Mouse (Mus musculus) midbrain, embryonic 16.5 days (tissue): Measurements from ENCODE around the gene Cetn3. TPM values are rescaled to one million over a fixed set of nuclear protein-coding genes. Genes with fewer than 3 reads are reported as not detected.

Experiments used
- ATAC-seq: fragments of 200-750 bp; cut with Nextera tagmentation; 2 replicates; pipeline ENCODE4 v1.8.0; 2017; ENCODE audit warnings: moderate TSS enrichment
- H3K27ac ChIP-seq: fragments of 300-500 bp; sonication (generic); 2 replicates; pipeline ENCODE4 v1.5.1; 2014; ENCODE audit warnings: mild to moderate bottlenecking, low read length, mixed read lengths
- H3K27me3 ChIP-seq: fragments of 300-500 bp; sonication (generic); 2 replicates; pipeline ENCODE4 v1.6.1; 2014; ENCODE audit warnings: low read depth, low read length, mixed read lengths; ENCODE audit not compliant: control insufficient read depth, insufficient read depth
- H3K36me3 ChIP-seq: fragments of 300-500 bp; sonication (generic); 2 replicates; pipeline ENCODE4 v1.6.1; 2014; ENCODE audit warnings: mild to moderate bottlenecking, low read length, moderate library complexity, mixed read lengths; ENCODE audit not compliant: control insufficient read depth, insufficient read depth
- H3K4me1 ChIP-seq: fragments of 300-500 bp; sonication (generic); 2 replicates; pipeline ENCODE4 v1.6.1; 2014; ENCODE audit warnings: mild to moderate bottlenecking, low read length, mixed read lengths; ENCODE audit not compliant: control insufficient read depth, insufficient read depth
- H3K4me2 ChIP-seq: fragments of 300-500 bp; sonication (generic); 2 replicates; pipeline ENCODE4 v1.6.1; 2014; ENCODE audit warnings: mild to moderate bottlenecking, low read length, mixed read lengths
- H3K4me3 ChIP-seq: fragments of 300-500 bp; sonication (generic); 2 replicates; pipeline ENCODE4 v1.5.1; 2014; ENCODE audit warnings: low read depth, mild to moderate bottlenecking, low read length, moderate library complexity, mixed read lengths
- H3K9ac ChIP-seq: fragments of 300-500 bp; sonication (generic); 2 replicates; pipeline ENCODE4 v1.6.1; 2014; ENCODE audit warnings: low read depth, low read length, mixed read lengths
- H3K9me3 ChIP-seq: fragments of 300-500 bp; sonication (generic); replicated peaks from 2 replicates; pipeline ENCODE4 v1.6.1; 2014; ENCODE audit warnings: mild to moderate bottlenecking, low read length, mixed read lengths; ENCODE audit not compliant: control insufficient read depth, poor library complexity, severe bottlenecking
- WGBS: fragments of 180-500 bp; shearing (Covaris S2); extraction: QIAGEN DNeasy Blood & Tissue Kit; methylation state at CpG from one replicate; pipeline ENCODE4 v1.1.7; 2014; 5-methylcytosine and 5-hydroxymethylcytosine counted together
- polyA plus RNA-seq: library from polyadenylated mRNA; unstranded; fragments of >200 nt; fragmentation: Nextera tagmentation; extraction: Ambion mirVana; gene quantifications from 2 replicates; pipeline ENCODE4 v1.2.1, GENCODE M21; 2015

The Cetn3 gene
- 208 and 218 TPM in 2 replicates for polyA plus RNA-seq

DNA sequence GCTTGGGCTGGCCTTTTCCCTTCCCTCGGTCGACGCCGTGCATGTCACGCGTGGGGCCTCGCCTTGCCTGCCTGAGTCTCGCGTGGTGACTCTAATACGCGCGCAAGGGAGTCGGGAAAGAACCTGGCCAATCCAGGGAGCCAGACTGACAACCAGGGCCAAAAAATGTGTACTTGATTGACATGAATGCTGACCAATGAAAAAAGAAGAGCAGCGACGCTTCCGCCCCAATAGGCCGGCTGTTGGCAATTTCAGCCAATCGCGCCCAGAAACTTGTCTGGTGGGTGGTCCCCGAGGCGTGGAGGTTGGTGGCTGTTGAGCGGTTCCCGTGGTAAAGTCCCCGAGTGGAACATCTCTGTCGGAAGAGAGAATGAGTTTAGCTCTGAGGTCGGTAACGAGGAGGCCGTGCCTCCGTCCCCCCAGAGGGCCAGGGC, at the start of gene Cetn3:
Cetn3 (plus strand) TSS at position 107 of the 434 bp plus-strand sequence.
- Histone ChIP-seq H3K4me1 (peaks cover 20% of the 10 kb centered on the region), H3K36me3 (no peaks in the 10 kb centered on the region), H3K4me3 (peak within 1 kb of the TSS; percentile 76), H3K27me3 (no peaks in the 10 kb centered on the region), H3K9ac (peak within 1 kb of the TSS; percentile 89), H3K27ac (peak within 1 kb of the TSS; percentile 100), H3K9me3 (no peaks in the 10 kb centered on the region), H3K4me2 (peak within 1 kb of the TSS; percentile 68)
- peak; percentile 95 for ATAC-seq
- WGBS: under 1% methylated on average over 29 of the region's 29 CpGs

DNA sequence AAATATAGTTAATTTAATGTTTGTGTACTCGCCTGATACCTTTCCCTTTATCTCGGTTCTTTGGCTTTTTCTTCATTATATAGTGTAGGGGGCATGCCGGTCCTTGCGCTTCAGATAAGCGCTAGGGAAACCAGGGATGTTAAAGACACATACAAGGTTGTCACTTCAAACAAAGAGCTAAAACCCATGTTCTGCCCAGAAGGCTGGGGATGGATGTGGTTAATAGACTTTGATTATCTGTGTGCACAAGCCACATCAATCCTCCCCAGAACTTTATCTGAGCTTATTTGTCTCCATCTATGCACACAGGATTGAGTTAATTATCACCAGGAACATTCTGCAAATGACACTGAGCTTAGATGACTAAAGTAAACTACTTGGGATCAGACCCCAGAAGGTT, 46.3 kb upstream of the Cetn3 start:
- H3K4me2 ChIP-seq: no peak overlapping the region
- no peak overlapping the region for H3K27ac ChIP-seq
- 83% methylated on average over 5 of the region's 5 CpGs for WGBS
- no peaks in the 10 kb centered on the region for H3K4me1 ChIP-seq
- no peaks in the 10 kb centered on the region for H3K27me3 ChIP-seq
- H3K36me3 ChIP-seq: no peaks in the 10 kb centered on the region
- no peak for ATAC-seq
- no peaks in the 10 kb centered on the region for H3K9me3 ChIP-seq
- H3K4me3 ChIP-seq: no peak overlapping the region
- H3K9ac ChIP-seq: no peak overlapping the region

DNA sequence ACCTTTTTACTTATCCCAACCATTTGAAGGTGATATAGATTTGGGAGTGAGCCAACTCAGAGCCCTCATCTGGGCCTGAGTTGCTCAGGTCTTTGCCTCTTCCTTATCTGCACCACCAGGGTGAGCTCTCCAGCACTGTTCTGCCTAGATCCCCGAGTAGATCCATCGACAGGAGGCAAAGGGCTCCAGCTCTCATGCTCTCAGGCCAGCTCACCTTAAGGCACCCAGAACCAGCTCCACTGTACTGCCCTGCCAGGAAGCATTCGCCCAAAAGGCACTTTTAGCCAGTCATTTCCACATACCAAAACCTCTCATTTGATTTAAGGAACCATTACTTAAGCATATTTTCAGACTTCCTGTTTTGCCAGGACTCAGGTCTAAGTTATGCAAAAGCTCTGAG, 42.0 kb upstream of the Cetn3 start:
- no peak overlapping the region for H3K4me3 ChIP-seq
- no peak for ATAC-seq
- WGBS: 58% methylated on average over 3 of the region's 3 CpGs

DNA sequence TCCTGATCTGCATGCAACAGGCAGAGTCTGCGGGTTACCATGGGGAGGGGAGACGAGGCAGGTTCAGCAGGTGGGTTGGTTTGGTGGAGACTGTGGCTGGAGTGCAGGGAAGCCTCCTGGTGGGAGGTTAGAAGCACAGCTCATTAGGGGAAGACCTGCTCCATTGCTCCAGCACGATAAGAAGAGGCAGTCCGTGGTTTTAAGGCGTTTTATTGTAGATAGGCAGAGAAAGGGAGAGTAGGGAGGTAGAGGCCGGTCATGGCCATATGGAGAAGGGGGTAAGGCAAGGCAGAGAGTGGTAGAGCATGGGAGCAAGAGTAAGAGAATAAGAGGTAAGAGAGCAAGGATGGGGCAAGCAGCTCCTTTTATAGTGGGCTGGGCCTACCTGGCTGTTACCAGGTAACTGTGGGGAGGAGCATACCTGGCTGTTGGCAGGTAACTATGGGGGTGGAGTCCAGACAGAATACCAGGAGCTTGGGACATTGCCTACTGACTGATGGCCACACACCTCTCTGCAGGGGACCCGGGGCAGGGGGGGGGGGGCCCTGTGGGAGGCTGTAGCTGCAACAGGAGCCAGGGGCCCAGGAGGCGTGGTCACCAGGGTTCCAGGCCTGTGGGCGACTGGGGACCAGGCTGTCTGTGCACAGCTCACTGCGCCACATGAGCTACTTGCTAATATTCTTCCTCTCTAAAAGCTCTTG, 39.3 kb upstream of the Cetn3 start:
- Histone ChIP-seq H3K9me3 (no peaks in the 10 kb centered on the region), H3K9ac (no peak overlapping the region), H3K27me3 (no peaks in the 10 kb centered on the region), H3K36me3 (no peaks in the 10 kb centered on the region), H3K27ac (no peak overlapping the region), H3K4me2 (no peak overlapping the region), H3K4me1 (no peaks in the 10 kb centered on the region), H3K4me3 (no peak overlapping the region)
- no peak for ATAC-seq
- WGBS: 48% methylated on average over 10 of the region's 10 CpGs

More for the DNA sequence above, 42.0 kb upstream of the Cetn3 start:
- Histone ChIP-seq H3K9ac (no peak overlapping the region), H3K9me3 (no peaks in the 10 kb centered on the region), H3K36me3 (no peaks in the 10 kb centered on the region), H3K4me2 (no peak overlapping the region), H3K27me3 (no peaks in the 10 kb centered on the region), H3K27ac (no peak overlapping the region), H3K4me1 (no peaks in the 10 kb centered on the region)

DNA sequence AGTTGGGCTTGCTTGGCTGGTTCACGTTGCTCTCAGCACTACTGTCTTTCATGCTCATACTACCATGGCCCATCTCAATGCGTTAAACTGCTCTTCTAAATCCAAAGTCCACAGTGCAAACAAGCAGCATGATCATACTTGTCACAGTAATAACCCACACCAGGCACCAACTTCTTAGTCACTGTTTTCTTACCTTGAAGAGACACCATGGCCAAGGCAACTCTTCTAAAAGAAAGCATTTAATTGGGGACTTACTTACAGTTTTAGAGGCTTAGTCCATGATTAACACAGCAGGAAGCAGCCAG, 38.8 kb upstream of the Cetn3 start:
- no peak overlapping the region for H3K4me2 ChIP-seq
- 27% methylated on average over 2 of the region's 2 CpGs for WGBS
- H3K4me1 ChIP-seq: no peaks in the 10 kb centered on the region
- no peak overlapping the region for H3K9ac ChIP-seq
- H3K27me3 ChIP-seq: no peaks in the 10 kb centered on the region
- no peaks in the 10 kb centered on the region for H3K36me3 ChIP-seq
- no peak for ATAC-seq
- no peak overlapping the region for H3K27ac ChIP-seq
- no peak overlapping the region for H3K4me3 ChIP-seq
- H3K9me3 ChIP-seq: no peaks in the 10 kb centered on the region

DNA sequence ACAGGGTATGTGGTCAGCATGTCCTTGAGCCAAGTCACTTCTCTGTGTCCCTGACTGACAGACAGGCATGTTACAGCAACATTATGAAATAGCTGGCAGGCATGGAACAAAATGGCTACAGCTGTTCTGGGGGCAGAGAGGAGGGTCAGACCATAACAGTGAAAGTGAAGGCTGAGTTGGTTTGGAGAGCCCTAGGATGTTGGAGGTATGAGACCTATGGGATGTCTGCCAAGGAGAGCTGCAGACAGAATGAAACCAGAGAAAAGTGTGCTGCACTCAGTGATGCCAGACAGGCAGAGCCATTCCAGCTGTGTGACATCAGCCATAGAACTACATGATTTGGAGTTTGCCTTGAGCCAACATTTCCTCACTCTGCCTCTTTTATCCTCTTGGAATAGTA, 28.0 kb upstream of the Cetn3 start:
- Histone ChIP-seq H3K27me3 (no peaks in the 10 kb centered on the region), H3K4me2 (no peak overlapping the region), H3K9ac (no peak overlapping the region), H3K4me3 (no peak overlapping the region), H3K9me3 (no peaks in the 10 kb centered on the region), H3K4me1 (no peaks in the 10 kb centered on the region), H3K36me3 (no peaks in the 10 kb centered on the region), H3K27ac (no peak overlapping the region)
- no peak for ATAC-seq

DNA sequence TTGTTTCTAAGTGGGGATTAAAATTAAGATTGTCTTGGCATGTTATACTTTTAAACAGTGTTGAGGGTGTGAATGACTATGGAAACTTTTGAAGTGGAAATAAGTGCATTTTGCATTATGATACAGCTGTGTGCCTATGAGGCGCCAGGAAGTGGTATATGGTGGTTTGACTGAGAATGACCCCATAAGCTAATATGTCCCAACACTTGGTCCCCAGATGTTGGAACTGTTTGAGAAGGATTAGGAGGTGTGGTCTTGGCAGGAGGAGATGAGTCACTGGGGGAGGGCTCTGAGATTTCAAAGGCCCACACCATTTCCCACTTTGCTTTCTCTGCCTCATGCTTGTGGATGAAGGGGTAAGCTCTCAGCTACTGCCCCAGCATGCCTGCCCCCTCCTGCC, 27.6 kb upstream of the Cetn3 start:
- no peak for ATAC-seq
- Histone ChIP-seq H3K36me3 (no peaks in the 10 kb centered on the region), H3K27ac (no peak overlapping the region), H3K4me1 (no peaks in the 10 kb centered on the region), H3K9me3 (no peaks in the 10 kb centered on the region), H3K27me3 (no peaks in the 10 kb centered on the region), H3K4me3 (no peak overlapping the region), H3K9ac (no peak overlapping the region), H3K4me2 (no peak overlapping the region)
- 92% methylated on average over 1 of the region's 1 CpGs for WGBS

DNA sequence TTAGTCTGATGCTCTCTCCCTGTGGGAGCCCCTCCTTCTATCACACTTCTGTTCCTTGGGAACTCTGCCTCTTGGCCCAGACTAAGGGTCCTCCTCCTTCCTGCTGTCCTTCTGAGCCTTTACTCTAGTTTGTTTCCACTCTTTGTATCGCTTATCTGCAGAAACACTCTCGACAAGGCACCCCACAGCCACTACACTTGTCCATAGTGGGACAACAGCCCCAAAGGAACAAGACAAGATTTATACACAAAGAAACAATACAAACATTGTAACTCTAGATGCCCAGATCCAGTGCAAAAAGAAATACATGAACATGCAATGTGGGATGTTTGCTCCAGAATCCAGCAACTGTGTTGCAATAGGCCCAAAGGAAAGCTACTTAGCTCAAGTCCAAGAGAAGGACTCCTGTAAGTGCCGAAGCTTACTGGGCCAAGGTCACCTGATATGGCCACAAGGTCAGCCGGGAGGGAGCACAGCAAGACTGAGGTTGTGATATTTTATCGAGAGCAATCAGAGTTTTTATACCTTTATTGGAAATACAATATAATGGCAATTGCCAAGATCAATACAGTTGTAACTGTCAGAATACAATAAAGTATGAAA, 25.7 kb upstream of the Cetn3 start:
- Histone ChIP-seq H3K9ac (no peak overlapping the region), H3K36me3 (no peaks in the 10 kb centered on the region), H3K4me3 (no peak overlapping the region), H3K9me3 (no peaks in the 10 kb centered on the region), H3K27me3 (no peaks in the 10 kb centered on the region), H3K4me2 (no peak overlapping the region), H3K27ac (no peak overlapping the region), H3K4me1 (no peaks in the 10 kb centered on the region)
- WGBS: 90% methylated on average over 5 of the region's 5 CpGs
- ATAC-seq: no peak

DNA sequence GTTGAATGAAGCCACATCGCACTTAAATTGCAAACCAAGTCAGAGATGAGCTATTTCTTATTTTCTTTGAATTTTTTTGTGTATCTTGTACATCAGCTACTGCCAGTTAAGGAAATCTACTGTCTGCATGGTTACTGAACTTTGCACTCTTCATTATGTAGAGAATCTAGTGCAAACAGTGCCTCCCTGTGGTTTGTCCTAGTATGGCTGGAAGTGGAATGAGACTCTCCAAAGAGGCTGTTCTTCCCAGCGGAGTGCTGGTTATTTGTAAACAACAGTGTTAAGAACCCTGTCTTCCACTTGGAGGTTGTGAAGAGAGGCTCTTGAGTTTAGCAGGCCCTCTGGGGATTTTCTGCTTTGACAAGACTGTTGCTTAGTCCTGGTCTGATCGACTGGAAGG, 22.5 kb upstream of the Cetn3 start:
- Histone ChIP-seq H3K27me3 (no peaks in the 10 kb centered on the region), H3K4me2 (no peak overlapping the region), H3K4me1 (no peaks in the 10 kb centered on the region), H3K9ac (no peak overlapping the region), H3K36me3 (no peaks in the 10 kb centered on the region), H3K9me3 (no peaks in the 10 kb centered on the region), H3K27ac (no peak overlapping the region), H3K4me3 (no peak overlapping the region)
- ATAC-seq: peak; percentile 34; the same call in 1 of the 2 replicates
- 36% methylated on average over 3 of the region's 3 CpGs for WGBS
